Mouse (Mus musculus): ENCODE measurements around the gene Slc4a5. TPM values are rescaled to one million over a fixed set of nuclear protein-coding genes. Genes with fewer than 3 reads are reported as not detected.

Slc4a5 gene
- polyA plus RNA-seq, 1 experiment from 2014 or later, result 0.30 TPM

- Histone ChIP-seq H3K27ac (ENCODE audit: low read length) (no peak overlapping the region), H3K36me3 (ENCODE audit: control insufficient read depth, insufficient read depth, low read length) (no peaks in the 10 kb centered on the region), H3K4me2 (ENCODE audit: low read depth, low read length) (no peak overlapping the region), H3K9ac (ENCODE audit: low read length) (no peak overlapping the region), H3K4me3 (replicated peaks; ENCODE audit: low read length) (no peak overlapping the region), H3K4me1 (ENCODE audit: control insufficient read depth, insufficient read depth, low read length) (peaks cover 20% of the 10 kb centered on the region), H3K9me3 (replicated peaks; ENCODE audit: control insufficient read depth, low read length) (no peaks in the 10 kb centered on the region), H3K27me3 (ENCODE audit: control insufficient read depth, insufficient read depth, low read length) (no peaks in the 10 kb centered on the region)
- WGBS, result 83% methylated on average over 3 of the region's 3 CpGs
- ATAC-seq (ENCODE audit: insufficient read depth, low FRiP score), result no peak
These were observed 128.3 kb downstream of the Slc4a5 start for GRCm38 (mm10) chr6:83347916-83348315.

GRCm38 (mm10) chr6:83348873-83349272, 129.2 kb downstream of the Slc4a5 start, which contains the start of gene Bola3:
Bola3 (plus strand) TSS chr6:83349147.
- ATAC-seq (ENCODE audit: insufficient read depth, low FRiP score), result peak; percentile 12; the same call in 1 of the 2 replicates
- Histone ChIP-seq H3K4me2 (ENCODE audit: low read depth, low read length) (peak within 1 kb of the TSS; percentile 71), H3K4me1 (ENCODE audit: control insufficient read depth, insufficient read depth, low read length) (peaks cover 20% of the 10 kb centered on the region), H3K27ac (ENCODE audit: low read length) (peak within 1 kb of the TSS; percentile 56; the same call in 1 of the 2 replicates), H3K27me3 (ENCODE audit: control insufficient read depth, insufficient read depth, low read length) (no peaks in the 10 kb centered on the region), H3K9ac (ENCODE audit: low read length) (peak within 1 kb of the TSS; percentile 95), H3K9me3 (replicated peaks; ENCODE audit: control insufficient read depth, low read length) (no peaks in the 10 kb centered on the region), H3K4me3 (replicated peaks; ENCODE audit: low read length) (peak within 1 kb of the TSS; percentile 87), H3K36me3 (ENCODE audit: control insufficient read depth, insufficient read depth, low read length) (no peaks in the 10 kb centered on the region)
- whole genome bisulfite sequencing, result 32% methylated on average over 6 of the region's 6 CpGs

GRCm38 (mm10) chr6:83349274-83349958, 129.8 kb downstream of the Slc4a5 start:
- ATAC-seq (ENCODE audit: insufficient read depth, low FRiP score), result peak; percentile 94
- Histone ChIP-seq H3K27me3 (ENCODE audit: control insufficient read depth, insufficient read depth, low read length) (no peaks in the 10 kb centered on the region), H3K4me1 (ENCODE audit: control insufficient read depth, insufficient read depth, low read length) (peaks cover 20% of the 10 kb centered on the region), H3K36me3 (ENCODE audit: control insufficient read depth, insufficient read depth, low read length) (peaks cover 4% of the 10 kb centered on the region; the same call in 1 of the 2 replicates), H3K4me2 (ENCODE audit: low read depth, low read length) (peak overlapping the region; percentile 71), H3K4me3 (replicated peaks; ENCODE audit: low read length) (peak overlapping the region; percentile 87), H3K9ac (ENCODE audit: low read length) (peak overlapping the region; percentile 95), H3K27ac (ENCODE audit: low read length) (peak overlapping the region; percentile 56; the same call in 1 of the 2 replicates), H3K9me3 (replicated peaks; ENCODE audit: control insufficient read depth, low read length) (no peaks in the 10 kb centered on the region)
- under 1% methylated on average over 53 of the region's 53 CpGs for WGBS

GRCm38 (mm10) chr6:83350172-83350571, 130.5 kb downstream of the Slc4a5 start:
- ATAC-seq (ENCODE audit: insufficient read depth, low FRiP score), result no peak
- H3K27ac ChIP-seq (ENCODE audit: low read length), result no peak overlapping the region
- peak overlapping the region; percentile 71 for H3K4me2 ChIP-seq (ENCODE audit: low read depth, low read length)
- H3K4me3 ChIP-seq (replicated peaks; ENCODE audit: low read length), result peak overlapping the region; percentile 87
- no peaks in the 10 kb centered on the region for H3K9me3 ChIP-seq (replicated peaks; ENCODE audit: control insufficient read depth, low read length)
- 79% methylated on average over 7 of the region's 7 CpGs for WGBS
- H3K27me3 ChIP-seq (ENCODE audit: control insufficient read depth, insufficient read depth, low read length), result no peaks in the 10 kb centered on the region
- H3K9ac ChIP-seq (ENCODE audit: low read length), result peak overlapping the region; percentile 95
- peaks cover 5% of the 10 kb centered on the region; the same call in 1 of the 2 replicates for H3K36me3 ChIP-seq (ENCODE audit: control insufficient read depth, insufficient read depth, low read length)
- peaks cover 20% of the 10 kb centered on the region for H3K4me1 ChIP-seq (ENCODE audit: control insufficient read depth, insufficient read depth, low read length)

- 85% methylated on average over 16 of the region's 16 CpGs for WGBS
- H3K4me3 ChIP-seq (replicated peaks; ENCODE audit: low read length), result no peak overlapping the region
- no peak overlapping the region for H3K4me2 ChIP-seq (ENCODE audit: low read depth, low read length)
- peak overlapping the region; percentile 52 for H3K27ac ChIP-seq (ENCODE audit: low read length)
- H3K4me1 ChIP-seq (ENCODE audit: control insufficient read depth, insufficient read depth, low read length), result peaks cover 20% of the 10 kb centered on the region
- peak overlapping the region; percentile 95; the same call in 1 of the 2 replicates for H3K9ac ChIP-seq (ENCODE audit: low read length)
- no peak for ATAC-seq (ENCODE audit: insufficient read depth, low FRiP score)
- no peaks in the 10 kb centered on the region for H3K27me3 ChIP-seq (ENCODE audit: control insufficient read depth, insufficient read depth, low read length)
- H3K9me3 ChIP-seq (replicated peaks; ENCODE audit: control insufficient read depth, low read length), result no peaks in the 10 kb centered on the region
- peaks cover 5% of the 10 kb centered on the region; the same call in 1 of the 2 replicates for H3K36me3 ChIP-seq (ENCODE audit: control insufficient read depth, insufficient read depth, low read length)
These were observed 131.3 kb downstream of the Slc4a5 start for GRCm38 (mm10) chr6:83350851-83351405.

- Histone ChIP-seq H3K9me3 (replicated peaks; ENCODE audit: control insufficient read depth, low read length) (no peaks in the 10 kb centered on the region), H3K27ac (ENCODE audit: low read length) (peak overlapping the region; percentile 52), H3K4me1 (ENCODE audit: control insufficient read depth, insufficient read depth, low read length) (peaks cover 20% of the 10 kb centered on the region), H3K9ac (ENCODE audit: low read length) (peak overlapping the region; percentile 95; the same call in 1 of the 2 replicates), H3K27me3 (ENCODE audit: control insufficient read depth, insufficient read depth, low read length) (no peaks in the 10 kb centered on the region), H3K4me2 (ENCODE audit: low read depth, low read length) (no peak overlapping the region), H3K36me3 (ENCODE audit: control insufficient read depth, insufficient read depth, low read length) (peaks cover 5% of the 10 kb centered on the region; the same call in 1 of the 2 replicates), H3K4me3 (replicated peaks; ENCODE audit: low read length) (no peak overlapping the region)
- 67% methylated on average over 7 of the region's 7 CpGs for WGBS
- ATAC-seq (ENCODE audit: insufficient read depth, low FRiP score), result peak; percentile 48; the same call in 1 of the 2 replicates
These were observed 132.0 kb downstream of the Slc4a5 start for GRCm38 (mm10) chr6:83351490-83352160.

- H3K27ac ChIP-seq (ENCODE audit: low read length), result no peak overlapping the region
- no peaks in the 10 kb centered on the region for H3K9me3 ChIP-seq (replicated peaks; ENCODE audit: control insufficient read depth, low read length)
- WGBS, result 91% methylated on average over 24 of the region's 24 CpGs
- H3K27me3 ChIP-seq (ENCODE audit: control insufficient read depth, insufficient read depth, low read length), result no peaks in the 10 kb centered on the region
- ATAC-seq (ENCODE audit: insufficient read depth, low FRiP score), result no peak
- H3K9ac ChIP-seq (ENCODE audit: low read length), result no peak overlapping the region
- H3K4me1 ChIP-seq (ENCODE audit: control insufficient read depth, insufficient read depth, low read length), result peaks cover 20% of the 10 kb centered on the region
- H3K4me2 ChIP-seq (ENCODE audit: low read depth, low read length), result no peak overlapping the region
- H3K4me3 ChIP-seq (replicated peaks; ENCODE audit: low read length), result no peak overlapping the region
- H3K36me3 ChIP-seq (ENCODE audit: control insufficient read depth, insufficient read depth, low read length), result peaks cover 5% of the 10 kb centered on the region; the same call in 1 of the 2 replicates
These were observed 133.2 kb downstream of the Slc4a5 start for GRCm38 (mm10) chr6:83352666-83353410.

All from stomach, embryonic 16.5 days (tissue).